Mouse (Mus musculus): ENCODE data around the gene Entpd5. TPM values are rescaled to one million over a fixed set of nuclear protein-coding genes. Genes with fewer than 3 reads are reported as not detected.

The Entpd5 gene
- polyA plus RNA-seq, 1 experiment from 2014 or later, result 10.4 TPM

Other genes starting within 250 kb of the Entpd5 start
- 9.9 and 11.1 TPM in 2 replicates for gene Elmsan1, start 190.1 kb downstream of the Entpd5 start, polyA plus RNA-seq (2015; fragmentation: Nextera tagmentation; extraction: Ambion mirVana)
- gene Ptgr2, start 123.8 kb downstream of the Entpd5 start, polyA plus RNA-seq (2015; fragmentation: Nextera tagmentation; extraction: Ambion mirVana), result 12.7 and 12.8 TPM in 2 replicates
- gene Zfp410, start 92.2 kb downstream of the Entpd5 start, polyA plus RNA-seq (2015; fragmentation: Nextera tagmentation; extraction: Ambion mirVana), result 83.7 and 93.8 TPM in 2 replicates
- gene Coq6, start 47.4 kb downstream of the Entpd5 start, polyA plus RNA-seq (2015; fragmentation: Nextera tagmentation; extraction: Ambion mirVana), result 43.3 and 45.1 TPM in 2 replicates
- 4.2 and 5.5 TPM in 2 replicates for gene Fam161b, start 47.2 kb downstream of the Entpd5 start, polyA plus RNA-seq (2015; fragmentation: Nextera tagmentation; extraction: Ambion mirVana)
- gene Bbof1, start within 50 bp of the Entpd5 start, polyA plus RNA-seq (2015; fragmentation: Nextera tagmentation; extraction: Ambion mirVana), result 2.3 and 2.6 TPM in 2 replicates
- 27.9 and 36.2 TPM in 2 replicates for gene Rnf113a2, start 8.2 kb upstream of the Entpd5 start, polyA plus RNA-seq (2015; fragmentation: Nextera tagmentation; extraction: Ambion mirVana)
- 36.7 and 39.6 TPM in 2 replicates for gene Aldh6a1, start 42.0 kb upstream of the Entpd5 start, polyA plus RNA-seq (2015; fragmentation: Nextera tagmentation; extraction: Ambion mirVana)
- 25.7 and 28.2 TPM in 2 replicates for gene Lin52, start 42.4 kb upstream of the Entpd5 start, polyA plus RNA-seq (2015; fragmentation: Nextera tagmentation; extraction: Ambion mirVana)
- gene Vsx2, start 160.7 kb upstream of the Entpd5 start, polyA plus RNA-seq (2015; fragmentation: Nextera tagmentation; extraction: Ambion mirVana), result 0.10 and 0.20 TPM in 2 replicates
- 17.8 and 18.0 TPM in 2 replicates for gene Abcd4, start 208.4 kb upstream of the Entpd5 start, polyA plus RNA-seq (2015; fragmentation: Nextera tagmentation; extraction: Ambion mirVana)
- not detected in 2 replicates for gene Vrtn, start 232.0 kb upstream of the Entpd5 start, polyA plus RNA-seq (2015; fragmentation: Nextera tagmentation; extraction: Ambion mirVana)

Measured in embryonic facial prominence, embryonic 13.5 days (tissue).